8 mouse cellular contexts compared by ENCODE assay signal in genomic region chr19:42255784-42256610, GRCm38 (mm10). TPM values are rescaled to one million over a fixed set of nuclear protein-coding genes. Genes with fewer than 3 reads are reported as not detected.
DNase-seq lines count a peak whose midpoint lies in the region; ATAC-seq lines count a peak whose summit lies in the region.

No protein-coding gene starts in this region.

- H3K27me3 ChIP-seq in hindbrain, embryonic 15.5 days, result 0 out of 2 replicates have a peak, but pooled peaks cover 8% of the 10 kb centered on the region

- peaks cover 34% of the 10 kb centered on the region for H3K4me1 ChIP-seq in hindbrain, embryonic 15.5 days (replicated peaks)

- peak overlapping the region; percentile 55 for H3K9ac ChIP-seq in hindbrain, embryonic 15.5 days

- peak; percentile 70 to 87 for DNase-seq in adrenal gland, adult (ENCODE audit: inconsistent age in 2 of 2, low spot score in 1 of 2)
- DNase-seq in cerebellum, postnatal 14 days, result peak; percentile 70 to 76
- peak; percentile 63 for DNase-seq in gastrocnemius, adult 18-20 months (ENCODE audit: low spot score)
- DNase-seq in left cerebral cortex, postnatal 25 days (ENCODE audit: low spot score in 2 of 2), result peak; percentile 54 to 66
- DNase-seq in skeletal muscle tissue, adult 2 months (ENCODE audit: low read depth, low spot score), result peak; percentile 39
- DNase-seq in MN1 (ENCODE audit: low spot score), result no peak

- H3K9me3 ChIP-seq in hindbrain, embryonic 15.5 days, result no peaks in the 10 kb centered on the region

- WGBS in hindbrain, embryonic 15.5 days, result 2% methylated on average over 33 of the region's 42 CpGs

- ATAC-seq in hindbrain, embryonic 15.5 days (ENCODE audit: low FRiP score, low read depth), result peak; percentile 87
- peak; percentile 88 for ATAC-seq in megakaryocyte-erythroid progenitor cell, adult 5-6 weeks (replicated peaks; ENCODE audit: low FRiP score, low TSS enrichment, poor library complexity, severe bottlenecking)

- peak overlapping the region; percentile 45 for H3K4me3 ChIP-seq in hindbrain, embryonic 15.5 days

- H3K27ac ChIP-seq in hindbrain, embryonic 15.5 days (replicated peaks), result peak overlapping the region; percentile 80

- no peaks in the 10 kb centered on the region for H3K36me3 ChIP-seq in hindbrain, embryonic 15.5 days

- intact Hi-C loops in left cerebral cortex, postnatal 25 days (cut with DNase I), result loop anchor here (2.0 to 10.0 kb wide), 4 partner anchors 17 to 1189 kb away; partner anchors contain the start of gene Cnnm1

- peak overlapping the region; percentile 62 for H3K4me2 ChIP-seq in hindbrain, embryonic 15.5 days

RNA-seq across cellular contexts. Expression of gene Golga7b, which starts 8.6 kb away (rescaled TPM):
- total RNA-seq in gastrocnemius, adult 18-20 months (2021), result 1 to 10 TPM; 2.9 to 3.7 TPM
- polyA plus RNA-seq in hindbrain, embryonic 15.5 days (2015; fragmentation: Nextera tagmentation; extraction: Ambion mirVana), result 61.7 and 68.4 TPM in 2 replicates
- total RNA-seq in left cerebral cortex, postnatal 25 days (2021), result 100 to 1,000 TPM; 130 to 140 TPM
- not detected in 2 replicates for total RNA-seq in megakaryocyte-erythroid progenitor cell, adult 5-6 weeks (2014; fragmentation: Nextera tagmentation)
- total RNA-seq in megakaryocyte-erythroid progenitor cell, adult 5-6 weeks (2017), result not detected in 2 replicates

RNA-seq across cellular contexts. Expression of gene Sfrp5, which starts 53.9 kb away (rescaled TPM):
- total RNA-seq in gastrocnemius, adult 18-20 months (2021), result 1 to 10 TPM; 3.0 to 9.3 TPM
- 3.2 and 4.0 TPM in 2 replicates for polyA plus RNA-seq in hindbrain, embryonic 15.5 days (2015; fragmentation: Nextera tagmentation; extraction: Ambion mirVana)
- total RNA-seq in left cerebral cortex, postnatal 25 days (2021), result 1 to 10 TPM in 1 of 2 experiments, under 1 TPM in 1; 0.62 to 1.3 TPM
- not detected in 2 replicates for total RNA-seq in megakaryocyte-erythroid progenitor cell, adult 5-6 weeks (2014; fragmentation: Nextera tagmentation)
- total RNA-seq in megakaryocyte-erythroid progenitor cell, adult 5-6 weeks (2017), result not detected in 2 replicates

Comparison
In these comparisons a context has a peak if more than half of its experiments do, and no peak if none do; other contexts are left out.
1. RNA of gene Golga7b, which starts 8.6 kb away (total RNA-seq): 130 to 140 TPM in left cerebral cortex, postnatal 25 days; 2.9 to 3.7 TPM in gastrocnemius, adult 18-20 months and not detected in megakaryocyte-erythroid progenitor cell, adult 5-6 weeks; every median in the first group is over 10 times any median in the second.